In genomic region chr6:135364891-135365301, GRCm38 (mm10) we compare ENCODE assay signal across 7 mouse cellular contexts. TPM values are rescaled to one million over a fixed set of nuclear protein-coding genes. Genes with fewer than 3 reads are reported as not detected.
DNase-seq lines count a peak whose midpoint lies in the region; ATAC-seq lines count a peak whose summit lies in the region.

No protein-coding gene starts in this region.

- ATAC-seq in embryonic facial prominence, embryonic 12.5 days (ENCODE audit: insufficient number of reproducible peaks, insufficient read depth, low FRiP score, low TSS enrichment), result no peak
- ATAC-seq in stomach, embryonic 15.5 days (ENCODE audit: insufficient read depth, low FRiP score, low read depth), result peak; percentile 80

- WGBS in embryonic facial prominence, embryonic 12.5 days, result 79% methylated on average over 6 of the region's 6 CpGs
- WGBS in limb, embryonic 10.5 days, result 91% methylated on average over 6 of the region's 6 CpGs
- WGBS in stomach, embryonic 15.5 days, result 37% methylated on average over 6 of the region's 6 CpGs

- H3K4me2 ChIP-seq in embryonic facial prominence, embryonic 12.5 days (replicated peaks), result peak overlapping the region; percentile 34
- H3K4me2 ChIP-seq in stomach, embryonic 15.5 days, result peak overlapping the region; percentile 43

- intact Hi-C loops in heart, postnatal 25 days (cut with DNase I), result loop anchor here (2.0 kb wide), 1 partner anchor 42 kb away; no protein-coding TSS in a partner anchor

- 0 out of 2 replicates have a peak overlapping the region, but pooled peaks have one; percentile 16 for H3K4me3 ChIP-seq in embryonic facial prominence, embryonic 12.5 days
- H3K4me3 ChIP-seq in limb, embryonic 10.5 days, result no peak overlapping the region
- H3K4me3 ChIP-seq in stomach, embryonic 15.5 days (replicated peaks), result peak overlapping the region; percentile 44

- no peak overlapping the region for H3K9ac ChIP-seq in embryonic facial prominence, embryonic 12.5 days
- peak overlapping the region; percentile 3; the same call in 1 of the 2 replicates for H3K9ac ChIP-seq in stomach, embryonic 15.5 days

- no peaks in the 10 kb centered on the region for H3K9me3 ChIP-seq in embryonic facial prominence, embryonic 12.5 days
- H3K9me3 ChIP-seq in limb, embryonic 10.5 days (replicated peaks), result no peaks in the 10 kb centered on the region
- H3K9me3 ChIP-seq in stomach, embryonic 15.5 days, result no peaks in the 10 kb centered on the region

- no peaks in the 10 kb centered on the region for H3K27me3 ChIP-seq in embryonic facial prominence, embryonic 12.5 days
- H3K27me3 ChIP-seq in limb, embryonic 10.5 days (ENCODE audit: low read depth, poor library complexity, severe bottlenecking), result no peaks in the 10 kb centered on the region
- H3K27me3 ChIP-seq in stomach, embryonic 15.5 days (replicated peaks), result no peaks in the 10 kb centered on the region

- H3K4me1 ChIP-seq in embryonic facial prominence, embryonic 12.5 days, result peaks cover 37% of the 10 kb centered on the region
- peaks cover 54% of the 10 kb centered on the region for H3K4me1 ChIP-seq in limb, embryonic 10.5 days
- peaks cover 25% of the 10 kb centered on the region for H3K4me1 ChIP-seq in stomach, embryonic 15.5 days

- DNase-seq in adrenal gland, adult 18-20 months (ENCODE audit: low spot score in 2 of 2), result peak; percentile 33 to 55
- peak; percentile 91 for DNase-seq in heart, postnatal 25 days (ENCODE audit: low spot score)
- no peak for DNase-seq in limb, embryonic 10.5 days (ENCODE audit: low spot score)
- DNase-seq in spleen, adult 18-20 months, result no peak
- DNase-seq in spleen, postnatal 4 days (ENCODE audit: low spot score in 2 of 2), result no peak

- peak overlapping the region; percentile 77 for H3K27ac ChIP-seq in embryonic facial prominence, embryonic 12.5 days
- peak overlapping the region; percentile 78 for H3K27ac ChIP-seq in limb, embryonic 10.5 days
- H3K27ac ChIP-seq in stomach, embryonic 15.5 days, result peak overlapping the region; percentile 88

- no peaks in the 10 kb centered on the region for H3K36me3 ChIP-seq in embryonic facial prominence, embryonic 12.5 days
- H3K36me3 ChIP-seq in limb, embryonic 10.5 days, result no peaks in the 10 kb centered on the region
- H3K36me3 ChIP-seq in stomach, embryonic 15.5 days, result no peaks in the 10 kb centered on the region

RNA-seq across cellular contexts. Expression of gene Emp1, which starts 2.6 kb away (rescaled TPM):
- total RNA-seq in adrenal gland, adult 18-20 months (2021), result 10 to 100 TPM; 21.7 to 53.4 TPM
- 28.8 and 30.4 TPM in 2 replicates for polyA plus RNA-seq in embryonic facial prominence, embryonic 12.5 days (2016; fragmentation: Nextera tagmentation; extraction: Ambion mirVana)
- 10 to 100 TPM; 56.1 to 70.8 TPM for total RNA-seq in heart, postnatal 25 days (2021)
- 5.0 and 9.0 TPM in 2 replicates for polyA plus RNA-seq in limb, embryonic 10.5 days (2016; fragmentation: Nextera tagmentation; extraction: Ambion mirVana)
- polyA plus RNA-seq in stomach, embryonic 15.5 days (2015; fragmentation: Nextera tagmentation; extraction: Ambion mirVana), result 77.5 and 112 TPM in 2 replicates

RNA-seq across cellular contexts. Expression of gene Pbp2, which starts 54.7 kb away (rescaled TPM):
- not detected for total RNA-seq in adrenal gland, adult 18-20 months (2021)
- polyA plus RNA-seq in embryonic facial prominence, embryonic 12.5 days (2016; fragmentation: Nextera tagmentation; extraction: Ambion mirVana), result not detected in 2 replicates
- total RNA-seq in heart, postnatal 25 days (2021), result not detected
- polyA plus RNA-seq in limb, embryonic 10.5 days (2016; fragmentation: Nextera tagmentation; extraction: Ambion mirVana), result 0.11 and 0.19 TPM in 2 replicates
- polyA plus RNA-seq in stomach, embryonic 15.5 days (2015; fragmentation: Nextera tagmentation; extraction: Ambion mirVana), result 1.0 and 4.0 TPM in 2 replicates

Comparison
In these comparisons a context has a peak if more than half of its experiments do, and no peak if none do; other contexts are left out.
1. DNase-seq: peak in adrenal gland, adult 18-20 months (2 of 2) and heart, postnatal 25 days (single experiment); none in limb, embryonic 10.5 days (single experiment), spleen, adult 18-20 months (0 of 2) and spleen, postnatal 4 days (0 of 2).
2. Peak in every context shown above with its lines, with median percentiles within 50 percentile points of each other: H3K27ac ChIP-seq.